Mouse (Mus musculus): Measurements from ENCODE around the gene Chmp1a. TPM values are rescaled to one million over a fixed set of nuclear protein-coding genes. Genes with fewer than 3 reads are reported as not detected.

Chmp1a gene
- total RNA-seq, 2 experiments from 2014 or later, result 112 to 116 TPM

DNA sequence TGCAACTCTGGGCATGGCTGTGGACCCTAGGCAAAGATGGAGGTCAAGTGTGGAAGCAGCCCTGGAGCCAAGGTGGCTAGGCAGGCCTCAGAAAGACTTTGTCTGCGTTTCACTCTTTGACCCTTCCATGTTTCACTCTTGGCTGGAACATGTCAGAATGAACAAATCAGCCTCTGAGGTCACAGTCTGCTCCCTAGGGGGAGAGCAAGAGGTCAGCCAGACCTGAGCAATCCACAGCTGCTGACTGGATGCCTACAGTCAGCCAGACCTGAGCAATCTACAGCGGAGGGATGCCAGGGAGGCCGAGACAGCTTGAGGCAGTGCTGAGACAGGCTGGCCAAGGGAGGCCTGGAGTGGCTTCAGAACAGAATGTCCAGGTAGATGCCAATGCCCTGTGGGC is 31.2 kb downstream of the Chmp1a start:
- no peak for DNase-seq (ENCODE audit: extremely low spot score in 1 of 2, low spot score in 1 of 2)

DNA sequence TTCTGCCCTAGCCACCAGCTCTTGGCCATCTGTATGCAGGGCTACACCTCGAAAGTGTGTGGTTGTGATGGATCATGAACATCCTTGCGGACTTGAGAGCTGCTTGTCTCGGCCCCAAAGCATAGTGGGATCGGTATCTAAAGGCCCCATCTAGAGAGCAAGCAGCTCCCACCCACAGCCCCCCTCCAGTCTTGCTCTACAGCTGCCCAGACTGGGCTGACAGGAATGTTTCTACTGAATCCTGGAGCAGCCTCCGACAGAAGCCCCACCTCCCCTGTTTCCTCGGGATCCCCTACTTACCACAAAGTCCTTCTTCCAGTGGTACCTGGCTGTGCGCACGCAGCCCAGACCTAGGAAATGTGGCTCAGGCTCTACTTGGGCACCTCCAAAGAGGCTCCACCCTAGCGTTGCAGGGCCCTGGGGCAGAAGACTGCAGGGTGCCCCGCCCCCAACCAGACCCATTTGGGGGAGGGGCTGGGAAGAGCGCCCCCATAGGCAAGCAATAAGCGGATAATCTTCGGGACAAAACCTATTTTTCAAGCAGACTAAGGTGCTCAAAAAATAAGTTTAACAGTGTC is 54.6 kb downstream of the Chmp1a start, which contains the start of gene Sult5a1:
Gene Sult5a1 (minus strand): TSS at position 428 of the 578 bp plus-strand sequence.
- no peak for DNase-seq (ENCODE audit: extremely low spot score in 1 of 2, low spot score in 1 of 2)

DNA sequence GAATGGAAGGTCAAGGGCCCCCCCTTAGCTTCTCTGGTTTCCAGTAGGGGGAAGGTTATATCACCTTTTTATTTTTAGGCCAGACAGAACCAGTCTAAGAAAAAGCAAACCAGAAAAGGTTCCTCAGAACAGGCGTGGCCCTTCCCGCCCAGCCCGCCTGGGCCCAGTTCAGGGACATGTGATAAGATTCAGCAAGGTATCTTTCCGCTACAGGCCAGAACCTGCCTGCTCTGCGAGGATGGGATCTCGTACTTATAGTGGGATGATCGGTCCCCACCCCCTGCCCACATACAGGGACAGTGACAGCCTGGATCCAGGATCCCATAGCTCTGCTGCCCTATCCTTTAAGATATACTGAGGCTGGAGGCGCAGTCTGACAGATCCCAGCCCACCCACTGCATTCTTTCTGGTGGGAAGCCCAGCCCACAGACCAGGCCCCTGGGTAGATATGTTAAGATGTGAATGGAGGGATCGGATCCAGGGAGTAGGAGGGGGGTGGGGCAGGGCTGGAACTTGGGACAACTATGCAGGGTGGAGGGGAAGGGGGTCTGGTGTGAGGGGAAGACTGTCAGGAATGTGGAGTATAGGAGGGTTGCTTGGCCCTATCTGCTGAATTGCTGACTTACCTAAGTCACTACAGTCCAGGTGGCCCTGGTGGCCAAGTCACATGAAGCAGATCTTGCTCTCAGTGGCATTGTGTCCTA is 56.3 kb downstream of the Chmp1a start:
- DNase-seq (ENCODE audit: extremely low spot score in 1 of 2, low spot score in 1 of 2), result no peak

DNA sequence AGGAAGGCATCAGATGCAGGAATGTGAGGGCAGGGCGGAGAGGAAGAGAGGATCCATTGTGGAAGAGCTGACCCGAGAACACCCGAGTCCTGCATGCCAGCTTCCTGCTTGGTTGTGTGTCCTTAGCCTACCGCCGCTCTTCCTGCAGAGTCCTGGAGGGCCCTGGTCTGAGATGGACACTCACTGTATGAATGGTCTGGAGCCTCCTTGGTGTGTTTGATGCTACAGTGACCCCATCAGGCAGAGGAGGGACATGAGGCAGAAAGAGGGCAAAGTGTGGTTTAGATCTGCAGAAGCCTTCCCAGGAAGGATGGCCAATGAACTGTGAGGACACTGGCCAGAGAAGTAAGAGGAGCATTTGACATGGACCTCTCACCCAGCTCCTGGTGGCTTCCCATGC is 57.4 kb downstream of the Chmp1a start:
- no peak for DNase-seq (ENCODE audit: extremely low spot score in 1 of 2, low spot score in 1 of 2)

Other genes starting within 250 kb of the Chmp1a start
- gene Ankrd11, start 170.5 kb downstream of the Chmp1a start, total RNA-seq (2021), result 100 to 1,000 TPM; 147 to 171 TPM
- gene Spg7, start 149.8 kb downstream of the Chmp1a start, total RNA-seq (2021), result 10 to 100 TPM; 54.5 to 72.1 TPM
- 100 to 1,000 TPM; 378 to 449 TPM for gene Rpl13, start 110.4 kb downstream of the Chmp1a start, total RNA-seq (2021)
- 100 to 1,000 TPM; 273 to 300 TPM for gene Cpne7, start 95.4 kb downstream of the Chmp1a start, total RNA-seq (2021)
- 1 to 10 TPM; 2.0 to 2.5 TPM for gene Sult5a1, start 54.4 kb downstream of the Chmp1a start, total RNA-seq (2021)
- gene Dpep1, start 26.5 kb downstream of the Chmp1a start, total RNA-seq (2021), result under 1 TPM; 0.17 to 0.23 TPM
- gene Spata33, start 69 bp upstream of the Chmp1a start, total RNA-seq (2021), result 1 to 10 TPM; 6.5 to 7.3 TPM
- gene Cdk10, start 12.1 kb upstream of the Chmp1a start, total RNA-seq (2021), result 10 to 100 TPM; 77.3 to 94.0 TPM
- gene Spata2l, start 23.5 kb upstream of the Chmp1a start, total RNA-seq (2021), result 10 to 100 TPM; 85.7 to 94.3 TPM
- gene Zfp276, start 41.4 kb upstream of the Chmp1a start, total RNA-seq (2021), result 10 to 100 TPM; 19.1 to 23.7 TPM
- gene Vps9d1, start 41.6 kb upstream of the Chmp1a start, total RNA-seq (2021), result 10 to 100 TPM; 57.4 to 65.0 TPM
- gene Fanca, start 105.8 kb upstream of the Chmp1a start, total RNA-seq (2021), result 1 to 10 TPM; 1.7 to 3.7 TPM
- 10 to 100 TPM; 15.3 to 17.9 TPM for gene Spire2, start 120.0 kb upstream of the Chmp1a start, total RNA-seq (2021)
- 100 to 1,000 TPM; 485 to 539 TPM for gene Tcf25, start 161.0 kb upstream of the Chmp1a start, total RNA-seq (2021)
- gene Mc1r, start 194.3 kb upstream of the Chmp1a start, total RNA-seq (2021), result under 1 TPM in 1 of 2 experiments, not detected in 1; 0.10 TPM
- gene Tubb3, start 198.7 kb upstream of the Chmp1a start, total RNA-seq (2021), result 100 to 1,000 TPM; 317 to 360 TPM
- gene Def8, start 210.8 kb upstream of the Chmp1a start, total RNA-seq (2021), result 10 to 100 TPM; 64.6 to 66.6 TPM